Mouse (Mus musculus) myocyte (in vitro differentiated cells): Measurements from ENCODE around the gene Fez1.

Source experiments
- MAX ChIP-seq: IDR thresholded peaks from one replicate; pipeline ENCODE4 v1.6.1; 2011; ENCODE audit warnings: low read depth, mild to moderate bottlenecking, control low read depth
- POLR2A ChIP-seq: IDR thresholded peaks from one replicate; pipeline ENCODE4 v1.6.1; 2011; ENCODE audit warnings: low read depth, mild to moderate bottlenecking, control low read depth, moderate library complexity; ENCODE audit not compliant: insufficient read length
- POLR2AphosphoS2 ChIP-seq: IDR thresholded peaks from one replicate; pipeline ENCODE4 v1.6.1; 2011; ENCODE audit warnings: low read depth, control low read depth; ENCODE audit not compliant: insufficient read length
- TCF12 ChIP-seq: IDR thresholded peaks from one replicate; pipeline ENCODE4 v1.6.1; 2011; ENCODE audit warnings: mild to moderate bottlenecking, control low read depth; ENCODE audit not compliant: poor library complexity, insufficient read depth, severe bottlenecking
- TCF3 ChIP-seq: IDR thresholded peaks from one replicate; pipeline ENCODE4 v1.6.1; 2011; ENCODE audit warnings: low read depth, control low read depth; ENCODE audit not compliant: insufficient read length

- no peak for TF ChIP-seq TCF12
- TF ChIP-seq POLR2A: no peak
- no peak for TF ChIP-seq MAX
- TF ChIP-seq POLR2AphosphoS2: no peak
- no peak for TF ChIP-seq TCF3
Measured at GRCm38 (mm10) chr9:36885237-36885636, 63.6 kb downstream of the Fez1 start.
